13 mouse cellular contexts compared by ENCODE assay signal in the genomic region with DNA sequence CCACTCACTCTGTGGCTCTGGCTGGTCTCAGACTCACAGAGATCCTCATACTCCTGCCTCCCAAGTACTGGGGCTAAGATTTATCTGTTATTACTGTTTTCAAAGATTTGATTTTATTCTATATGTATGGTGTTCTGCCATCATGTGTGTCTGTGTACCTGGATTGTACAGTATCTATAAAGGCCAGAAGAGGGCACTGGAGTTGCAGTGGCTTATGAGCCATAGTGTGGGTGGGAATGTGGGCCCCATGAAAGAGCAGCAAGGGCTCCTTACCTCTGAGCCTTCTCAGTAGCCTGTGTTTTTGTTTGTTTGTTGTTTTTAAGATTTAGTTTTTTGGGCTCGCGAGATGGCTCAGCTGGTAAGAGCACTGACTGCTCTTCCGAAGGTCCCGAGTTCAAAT. TPM values are rescaled to one million over a fixed set of nuclear protein-coding genes. Genes with fewer than 3 reads are reported as not detected.
DNase-seq lines count a peak whose midpoint lies in the region; ATAC-seq and TF ChIP-seq lines count a peak whose summit lies in the region.
"Had no signal": no experiment of that assay in that cellular context is flagged by ENCODE, and none has a peak within 500 bp of the region (broad histone marks: within the 10 kb centered on the region; RNA-seq: fewer than 3 reads in every experiment).

No protein-coding gene starts in this region.

- no peak overlapping the region for H3K4me3 ChIP-seq in forebrain, postnatal 0 days (ENCODE audit: low read depth, low read length)
- H3K4me3 ChIP-seq in forebrain, embryonic 15.5 days: no peak overlapping the region
- no peak overlapping the region for H3K4me3 ChIP-seq in lung, adult 2 months (replicated peaks; ENCODE audit: extremely low read depth, low read depth, low read length)
- no peak overlapping the region for H3K4me3 ChIP-seq in forebrain, embryonic 10.5 days
- H3K4me3 ChIP-seq: limb, embryonic 13.5 days had no signal

- TF ChIP-seq CTCF in forebrain, postnatal 0 days (IDR thresholded peaks at IDR 0.05; ENCODE audit: low read depth): peak; percentile 43
- TF ChIP-seq CTCF in lung, adult 2 months (IDR thresholded peaks at IDR 0.05; ENCODE audit: insufficient read depth, low read length): peak; percentile 30; the same call in 1 of the 2 replicates

- H3K27me3 ChIP-seq in forebrain, postnatal 0 days (ENCODE audit: insufficient read depth, low read length): no peaks in the 10 kb centered on the region
- no peaks in the 10 kb centered on the region for H3K27me3 ChIP-seq in forebrain, embryonic 15.5 days
- no peaks in the 10 kb centered on the region for H3K27me3 ChIP-seq in forebrain, embryonic 10.5 days (ENCODE audit: poor library complexity, severe bottlenecking)
- H3K27me3 ChIP-seq: limb, embryonic 13.5 days had no signal

- no peak overlapping the region for H3K4me2 ChIP-seq in forebrain, postnatal 0 days (ENCODE audit: low read depth)
- H3K4me2 ChIP-seq in forebrain, embryonic 15.5 days (replicated peaks): no peak overlapping the region
- H3K4me2 ChIP-seq: limb, embryonic 13.5 days had no signal

- H3K9ac ChIP-seq in forebrain, postnatal 0 days: no peak overlapping the region
- no peak overlapping the region for H3K9ac ChIP-seq in forebrain, embryonic 15.5 days (replicated peaks)
- H3K9ac ChIP-seq: limb, embryonic 13.5 days had no signal

- no peak overlapping the region for H3K27ac ChIP-seq in forebrain, postnatal 0 days (ENCODE audit: low read depth, low read length)
- no peak overlapping the region for H3K27ac ChIP-seq in forebrain, embryonic 15.5 days (replicated peaks)
- H3K27ac ChIP-seq in forebrain, embryonic 10.5 days: no peak overlapping the region
- H3K27ac ChIP-seq: limb, embryonic 13.5 days had no signal

- no peak for ATAC-seq in forebrain, postnatal 0 days
- ATAC-seq in forebrain, embryonic 15.5 days (replicated peaks): no peak

- H3K36me3 ChIP-seq in forebrain, postnatal 0 days (ENCODE audit: insufficient read depth): peaks cover 39% of the 10 kb centered on the region
- H3K36me3 ChIP-seq in forebrain, embryonic 15.5 days: peaks cover 28% of the 10 kb centered on the region
- H3K36me3 ChIP-seq in forebrain, embryonic 10.5 days (replicated peaks): peaks cover 83% of the 10 kb centered on the region

- H3K4me1 ChIP-seq in forebrain, postnatal 0 days (ENCODE audit: insufficient read depth): no peaks in the 10 kb centered on the region
- peaks cover 2% of the 10 kb centered on the region for H3K4me1 ChIP-seq in forebrain, embryonic 15.5 days
- H3K4me1 ChIP-seq in lung, adult 2 months (ENCODE audit: control insufficient read depth, insufficient read depth, low read length): 0 out of 2 replicates have a peak, but pooled peaks cover 3% of the 10 kb centered on the region
- H3K4me1 ChIP-seq in forebrain, embryonic 10.5 days: peaks cover 10% of the 10 kb centered on the region

- WGBS in forebrain, postnatal 0 days: 97% methylated on average over 4 of the region's 4 CpGs
- WGBS in forebrain, embryonic 15.5 days: 93% methylated on average over 4 of the region's 4 CpGs
- 95% methylated on average over 4 of the region's 4 CpGs for WGBS in lung, adult 2 months
- WGBS in forebrain, embryonic 10.5 days: 95% methylated on average over 4 of the region's 4 CpGs

- no peak for TF ChIP-seq POLR2A in lung, adult 2 months (IDR thresholded peaks at IDR 0.05; ENCODE audit: borderline replicate concordance, extremely low read depth, low read depth, low read length)

- no peaks in the 10 kb centered on the region for H3K9me3 ChIP-seq in forebrain, postnatal 0 days (ENCODE audit: low read length)
- no peaks in the 10 kb centered on the region for H3K9me3 ChIP-seq in forebrain, embryonic 15.5 days
- H3K9me3 ChIP-seq in forebrain, embryonic 10.5 days: no peaks in the 10 kb centered on the region
- H3K9me3 ChIP-seq: limb, embryonic 13.5 days had no signal

- no peak for DNase-seq in forebrain, postnatal 0 days
- DNase-seq in lung, adult 2 months: no peak
- no peak for DNase-seq in lung, postnatal 10 days
- peak; percentile 67 for DNase-seq in R1 (ENCODE audit: low read depth, low spot score)
- peak; percentile 29 for DNase-seq in naive thymus-derived CD4-positive, alpha-beta T cell, adult 2 months (ENCODE audit: low read depth)
- DNase-seq in urinary bladder, postnatal 36 days (ENCODE audit: low spot score in 2 of 2): no peak
- no peak for DNase-seq in forebrain, embryonic 10.5 days (ENCODE audit: extremely low spot score, low spot score)
- DNase-seq: adrenal gland, adult 8-10 months; cerebellum, postnatal 10 days; gastrocnemius, postnatal 36 days had no signal

RNA-seq across cellular contexts. Expression of gene Tmem161a, which starts 6.9 kb away (rescaled TPM):
- 60.7 and 74.9 TPM in 2 replicates for total RNA-seq in forebrain, postnatal 0 days (2014; rRNA removed)
- polyA plus RNA-seq in forebrain, postnatal 0 days (2015; fragmentation: Nextera tagmentation; extraction: Ambion mirVana): 43.3 and 52.7 TPM in 2 replicates
- polyA plus RNA-seq in forebrain, embryonic 15.5 days (2015; fragmentation: Nextera tagmentation; extraction: Ambion mirVana): 54.2 and 58.1 TPM in 2 replicates
- polyA plus RNA-seq in lung, adult 2 months (2012; rRNA removed): 101 and 105 TPM in 2 replicates
- 68.8 and 70.2 TPM in 2 replicates for polyA plus RNA-seq in forebrain, embryonic 10.5 days (2016; fragmentation: Nextera tagmentation; extraction: Ambion mirVana)

RNA-seq across cellular contexts. Expression of gene Slc25a42, which starts 33.0 kb away (rescaled TPM):
- total RNA-seq in forebrain, postnatal 0 days (2014; rRNA removed): 11.7 and 12.0 TPM in 2 replicates
- polyA plus RNA-seq in forebrain, postnatal 0 days (2015; fragmentation: Nextera tagmentation; extraction: Ambion mirVana): 4.6 and 6.2 TPM in 2 replicates
- 3.8 and 4.4 TPM in 2 replicates for polyA plus RNA-seq in forebrain, embryonic 15.5 days (2015; fragmentation: Nextera tagmentation; extraction: Ambion mirVana)
- polyA plus RNA-seq in lung, adult 2 months (2012; rRNA removed): 26.9 and 29.6 TPM in 2 replicates
- polyA plus RNA-seq in forebrain, embryonic 10.5 days (2016; fragmentation: Nextera tagmentation; extraction: Ambion mirVana): 2.2 and 2.6 TPM in 2 replicates

RNA-seq across cellular contexts. Expression of gene Mef2b, which starts 39.6 kb away (rescaled TPM):
- 0.90 TPM in 1 of 2 replicates, not detected in the other for total RNA-seq in forebrain, postnatal 0 days (2014; rRNA removed)
- 1.3 and 1.7 TPM in 2 replicates for polyA plus RNA-seq in forebrain, postnatal 0 days (2015; fragmentation: Nextera tagmentation; extraction: Ambion mirVana)
- polyA plus RNA-seq in forebrain, embryonic 15.5 days (2015; fragmentation: Nextera tagmentation; extraction: Ambion mirVana): 0.22 and 0.23 TPM in 2 replicates
- polyA plus RNA-seq in lung, adult 2 months (2012; rRNA removed): 0.31 and 0.50 TPM in 2 replicates
- polyA plus RNA-seq in forebrain, embryonic 10.5 days (2016; fragmentation: Nextera tagmentation; extraction: Ambion mirVana): 0.71 and 0.74 TPM in 2 replicates
- total RNA-seq: hematopoietic stem cell, adult 5-6 weeks had no signal

RNA-seq across cellular contexts. Expression of gene Borcs8, which starts 39.8 kb away (rescaled TPM):
- 59.3 and 74.9 TPM in 2 replicates for total RNA-seq in forebrain, postnatal 0 days (2014; rRNA removed)
- 56.5 and 64.4 TPM in 2 replicates for polyA plus RNA-seq in forebrain, postnatal 0 days (2015; fragmentation: Nextera tagmentation; extraction: Ambion mirVana)
- polyA plus RNA-seq in forebrain, embryonic 15.5 days (2015; fragmentation: Nextera tagmentation; extraction: Ambion mirVana): 48.4 and 50.3 TPM in 2 replicates
- polyA plus RNA-seq in lung, adult 2 months (2012; rRNA removed): 76.5 and 79.0 TPM in 2 replicates
- 38.5 and 41.6 TPM in 2 replicates for polyA plus RNA-seq in forebrain, embryonic 10.5 days (2016; fragmentation: Nextera tagmentation; extraction: Ambion mirVana)

RNA-seq across cellular contexts. Expression of gene Rfxank, which starts 40.1 kb away (rescaled TPM):
- 8.5 and 10.2 TPM in 2 replicates for total RNA-seq in forebrain, postnatal 0 days (2014; rRNA removed)
- polyA plus RNA-seq in forebrain, postnatal 0 days (2015; fragmentation: Nextera tagmentation; extraction: Ambion mirVana): 6.0 and 7.9 TPM in 2 replicates
- 11.5 and 13.4 TPM in 2 replicates for polyA plus RNA-seq in forebrain, embryonic 15.5 days (2015; fragmentation: Nextera tagmentation; extraction: Ambion mirVana)
- polyA plus RNA-seq in lung, adult 2 months (2012; rRNA removed): 19.0 and 28.6 TPM in 2 replicates
- 17.1 and 19.2 TPM in 2 replicates for polyA plus RNA-seq in forebrain, embryonic 10.5 days (2016; fragmentation: Nextera tagmentation; extraction: Ambion mirVana)

Comparison
In these comparisons a context has a peak if more than half of its experiments do, and no peak if none do; other contexts are left out.
1. DNase-seq: peak in R1 (single experiment) and naive thymus-derived CD4-positive, alpha-beta T cell, adult 2 months (single experiment); none in forebrain, postnatal 0 days (single experiment), lung, adult 2 months (single experiment), lung, postnatal 10 days (single experiment), urinary bladder, postnatal 36 days (0 of 2) and forebrain, embryonic 10.5 days (single experiment).